Mouse (Mus musculus) olfactory bulb, adult 2 months (tissue): ENCODE data around the gene AU021092. TPM values are rescaled to one million over a fixed set of nuclear protein-coding genes. Genes with fewer than 3 reads are reported as not detected.
A peak's percentile ranks its signal among the peaks of the same experiment; 100 is the strongest.

ENCODE experiments used
- H3K27ac ChIP-seq: fragments of 200-500 bp; 2 replicates; pipeline ENCODE4 v1.5.1; 2012; ENCODE audit warnings: low read depth, low read length; ENCODE audit not compliant: insufficient read depth
- H3K4me1 ChIP-seq: fragments of 200-500 bp; 2 replicates; pipeline ENCODE4 v1.6.1; 2012; ENCODE audit warnings: low read length; ENCODE audit not compliant: control insufficient read depth, insufficient read depth
- H3K4me3 ChIP-seq: fragments of 200-500 bp; 2 replicates; pipeline ENCODE4 v1.5.1; 2012; ENCODE audit warnings: mild to moderate bottlenecking, low read depth, low read length, moderate library complexity; ENCODE audit not compliant: insufficient read depth
- CTCF ChIP-seq: fragments of 200-500 bp; IDR thresholded peaks from 2 replicates; pipeline ENCODE4 v1.5.1; 2012; ENCODE audit warnings: low read depth, mild to moderate bottlenecking, low read length, moderate library complexity; ENCODE audit not compliant: insufficient read depth
- POLR2A ChIP-seq: fragments of 200-500 bp; IDR thresholded peaks from 2 replicates; pipeline ENCODE4 v1.6.1; 2012; ENCODE audit warnings: mild to moderate bottlenecking, low read depth, low read length, moderate library complexity; ENCODE audit not compliant: insufficient read depth
- WGBS: fragments of 180-500 bp; shearing (Covaris S2); methylation state at CpG from one replicate; pipeline ENCODE4 v1.1.7; 2018; 5-methylcytosine and 5-hydroxymethylcytosine counted together
- polyA plus RNA-seq: library from polyadenylated mRNA; stranded (reverse); fragments of >200 nt; gene quantifications from 2 replicates; pipeline ENCODE4 v1.2.4, GENCODE M21; 2012; ENCODE audit warnings: low replicate concordance; ENCODE audit not compliant: missing spikeins, insufficient read depth, insufficient read length

The AU021092 gene
- polyA plus RNA-seq, 1 experiment: not detected

- TF ChIP-seq CTCF (no peak), POLR2A (no peak)
- H3K27ac ChIP-seq: no peak overlapping the region
- no peaks in the 10 kb centered on the region for H3K4me1 ChIP-seq
- 39% methylated on average over 5 of the region's 5 CpGs for WGBS
- no peak overlapping the region for H3K4me3 ChIP-seq
Observed at GRCm38 (mm10) chr16:5217341-5218133, 4.6 kb downstream of the AU021092 start.

GRCm38 (mm10) chr16:5216686-5217085 lies 5.4 kb downstream of the AU021092 start:
- 68% methylated on average over 6 of the region's 6 CpGs for WGBS
- H3K27ac ChIP-seq: no peak overlapping the region
- TF ChIP-seq POLR2A (no peak), CTCF (no peak)
- H3K4me1 ChIP-seq: no peaks in the 10 kb centered on the region
- no peak overlapping the region for H3K4me3 ChIP-seq

GRCm38 (mm10) chr16:5214126-5214525 lies 8.0 kb downstream of the AU021092 start:
- TF ChIP-seq CTCF: no peak
- TF ChIP-seq POLR2A: no peak
- no peak overlapping the region for H3K4me3 ChIP-seq
- H3K27ac ChIP-seq: no peak overlapping the region
- no peaks in the 10 kb centered on the region for H3K4me1 ChIP-seq
- WGBS: 91% methylated on average over 2 of the region's 2 CpGs

GRCm38 (mm10) chr16:5212150-5212549 lies 9.9 kb downstream of the AU021092 start:
- WGBS: 89% methylated on average over 3 of the region's 3 CpGs
- no peak overlapping the region for H3K27ac ChIP-seq
- H3K4me3 ChIP-seq: no peak overlapping the region
- no peaks in the 10 kb centered on the region for H3K4me1 ChIP-seq
- TF ChIP-seq POLR2A (no peak), CTCF (no peak)

- Histone ChIP-seq H3K4me1 (no peaks in the 10 kb centered on the region), H3K4me3 (no peak overlapping the region), H3K27ac (no peak overlapping the region)
- WGBS: 75% methylated on average over 2 of the region's 2 CpGs
- TF ChIP-seq CTCF (no peak), POLR2A (no peak)
Observed at GRCm38 (mm10) chr16:5210365-5210764, 11.7 kb downstream of the AU021092 start.

- no peak overlapping the region for H3K4me3 ChIP-seq
- WGBS: 76% methylated on average over 5 of the region's 5 CpGs
Observed at GRCm38 (mm10) chr16:5206051-5206450, 16.0 kb downstream of the AU021092 start.

GRCm38 (mm10) chr16:5205431-5205970 lies 16.6 kb downstream of the AU021092 start:
- Histone ChIP-seq H3K27ac (no peak overlapping the region), H3K4me1 (no peaks in the 10 kb centered on the region), H3K4me3 (no peak overlapping the region)
- 84% methylated on average over 5 of the region's 5 CpGs for WGBS
- no peak for TF ChIP-seq POLR2A
- no peak for TF ChIP-seq CTCF

More at GRCm38 (mm10) chr16:5206051-5206450, 16.0 kb downstream of the AU021092 start:
- no peak overlapping the region for H3K27ac ChIP-seq
- H3K4me1 ChIP-seq: no peaks in the 10 kb centered on the region
- no peak for TF ChIP-seq POLR2A
- no peak for TF ChIP-seq CTCF

- H3K27ac ChIP-seq: no peak within 1 kb of the TSS
- WGBS: 3% methylated on average over 40 of the region's 40 CpGs
- TF ChIP-seq POLR2A: no peak; the same call in 1 of the 2 replicates
- TF ChIP-seq CTCF: no peak
Observed at GRCm38 (mm10) chr16:5203668-5204433, 18.2 kb downstream of the AU021092 start, which contains the start of gene Nagpa. Nagpa (minus strand) TSS chr16:5204012.

GRCm38 (mm10) chr16:5203200-5203599 lies 18.9 kb downstream of the AU021092 start:
- TF ChIP-seq POLR2A (no peak), CTCF (no peak)
- H3K27ac ChIP-seq: no peak overlapping the region

More at GRCm38 (mm10) chr16:5203668-5204433, 18.2 kb downstream of the AU021092 start, which contains the start of gene Nagpa:
- Histone ChIP-seq H3K4me1 (no peaks in the 10 kb centered on the region), H3K4me3 (peak within 1 kb of the TSS; percentile 72)

More at GRCm38 (mm10) chr16:5203200-5203599, 18.9 kb downstream of the AU021092 start:
- 2% methylated on average over 36 of the region's 36 CpGs for WGBS
- no peaks in the 10 kb centered on the region for H3K4me1 ChIP-seq
- peak overlapping the region; percentile 72 for H3K4me3 ChIP-seq
